Mouse (Mus musculus): Measurements from ENCODE around the gene Stap1.

The Stap1 gene

GRCm38 (mm10) chr5:86118457-86119094, 47.0 kb downstream of the Stap1 start:
- no peak for DNase-seq (ENCODE audit: low read depth in 1 of 2, low spot score in 2 of 2)

GRCm38 (mm10) chr5:86128749-86129148, 57.2 kb downstream of the Stap1 start:
- DNase-seq (ENCODE audit: low read depth in 1 of 2, low spot score in 2 of 2): no peak

GRCm38 (mm10) chr5:86129828-86130227, 58.3 kb downstream of the Stap1 start:
- DNase-seq (ENCODE audit: low read depth in 1 of 2, low spot score in 2 of 2): no peak
